Mouse (Mus musculus) bone marrow macrophage, adult 2 months (primary cell): ENCODE measurements at regions not wholly inside any gene's neighbourhood (a gene's known extent, or its start where the extent isn't known, plus 50 kb on each side); places are given as distances from the start of the nearest gene placed in this dataset.

Experiments
- CTCF ChIP-seq: IDR thresholded peaks from 2 replicates; pipeline ENCODE4 v1.5.1; 2012; ENCODE audit warnings: low read depth, mild to moderate bottlenecking, low read length, moderate library complexity
- POLR2A ChIP-seq: IDR thresholded peaks from 2 replicates; pipeline ENCODE4 v1.6.1; 2012; ENCODE audit warnings: mild to moderate bottlenecking, low read depth, low read length, borderline replicate concordance

- TF ChIP-seq CTCF (no peak), POLR2A (no peak)
Measured at GRCm38 (mm10) chr9:14143988-14144387, 130.9 kb upstream of the Sesn3 start.
